Mouse (Mus musculus) stomach, embryonic 16.5 days (tissue): ENCODE results near the gene Ptprr. TPM values are rescaled to one million over a fixed set of nuclear protein-coding genes. Genes with fewer than 3 reads are reported as not detected.

ENCODE experiments used
- ATAC-seq: fragments of 200-750 bp; cut with Nextera tagmentation; 2 replicates; pipeline ENCODE4 v1.8.0; 2017; ENCODE audit warnings: moderate number of reproducible peaks, moderate TSS enrichment; ENCODE audit not compliant: insufficient read depth, low FRiP score
- H3K27ac ChIP-seq: fragments of 300-500 bp; sonication (generic); 2 replicates; pipeline ENCODE4 v1.5.1; 2014; ENCODE audit warnings: low read length
- H3K27me3 ChIP-seq: fragments of 300-500 bp; sonication (generic); 2 replicates; pipeline ENCODE4 v1.6.1; 2014; ENCODE audit warnings: low read length, control low read depth, mixed read lengths; ENCODE audit not compliant: control insufficient read depth, insufficient read depth
- H3K36me3 ChIP-seq: fragments of 300-500 bp; sonication (generic); 2 replicates; pipeline ENCODE4 v1.6.1; 2014; ENCODE audit warnings: low read length; ENCODE audit not compliant: control insufficient read depth, insufficient read depth
- H3K4me1 ChIP-seq: fragments of 300-500 bp; sonication (generic); 2 replicates; pipeline ENCODE4 v1.6.1; 2014; ENCODE audit warnings: low read length, control low read depth, mixed read lengths; ENCODE audit not compliant: control insufficient read depth, insufficient read depth
- H3K4me2 ChIP-seq: fragments of 300-500 bp; sonication (generic); 2 replicates; pipeline ENCODE4 v1.6.1; 2014; ENCODE audit warnings: low read depth, low read length, mixed read lengths
- H3K4me3 ChIP-seq: fragments of 300-500 bp; sonication (generic); replicated peaks from 2 replicates; pipeline ENCODE4 v1.5.1; 2014; ENCODE audit warnings: mild to moderate bottlenecking, low read length
- H3K9ac ChIP-seq: fragments of 300-500 bp; sonication (generic); 2 replicates; pipeline ENCODE4 v1.6.1; 2014; ENCODE audit warnings: low read length
- H3K9me3 ChIP-seq: fragments of 300-500 bp; sonication (generic); replicated peaks from 2 replicates; pipeline ENCODE4 v1.6.1; 2016; ENCODE audit warnings: low read length, control low read depth; ENCODE audit not compliant: control insufficient read depth
- WGBS: fragments of 180-500 bp; shearing (Covaris S2); extraction: QIAGEN DNeasy Blood & Tissue Kit; methylation state at CpG from one replicate; pipeline ENCODE4 v1.1.7; 2014; 5-methylcytosine and 5-hydroxymethylcytosine counted together
- polyA plus RNA-seq: library from polyadenylated mRNA; unstranded; fragments of >200 nt; fragmentation: Nextera tagmentation; extraction: Ambion mirVana; gene quantifications from 2 replicates; pipeline ENCODE4 v1.2.1, GENCODE M21; 2015

The Ptprr gene
- polyA plus RNA-seq: 2.3 and 2.8 TPM in 2 replicates

DNA sequence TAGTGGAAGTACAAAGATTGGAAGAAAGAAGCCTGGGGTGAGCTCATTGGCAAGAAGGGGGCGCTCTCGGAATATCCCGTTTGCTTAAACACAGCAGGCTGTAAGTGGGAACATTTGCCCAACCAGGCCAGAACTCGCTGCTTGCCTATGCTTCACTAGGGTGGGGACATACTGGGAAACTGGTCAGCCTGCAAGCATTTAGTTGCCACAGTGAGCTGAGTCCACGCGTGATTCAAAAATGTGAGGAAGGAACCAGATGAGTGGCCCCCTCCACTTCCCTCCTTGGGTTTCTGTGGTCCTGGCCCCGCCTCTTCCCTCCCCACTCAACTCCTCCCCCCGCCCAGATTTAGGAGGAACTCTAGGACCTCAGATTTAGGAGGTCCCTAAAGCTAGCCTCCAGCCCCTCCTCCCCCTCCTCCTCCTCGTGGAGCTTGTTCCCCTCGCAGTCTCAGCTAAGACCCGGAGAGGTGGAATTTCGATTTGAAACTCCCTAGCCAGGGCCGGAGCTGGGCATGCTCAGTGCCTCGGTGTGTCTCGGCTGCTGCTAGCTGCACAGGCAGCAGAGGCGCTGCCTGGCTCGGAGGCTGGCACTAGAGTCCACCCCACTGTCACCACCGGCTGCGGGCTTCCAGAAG is at the start of gene Ptprr:
Gene Ptprr (plus strand): TSS at position 369 of the 635 bp plus-strand sequence.
- peak; percentile 79 for ATAC-seq
- Histone ChIP-seq H3K4me1 (peaks cover 17% of the 10 kb centered on the region), H3K9me3 (no peaks in the 10 kb centered on the region), H3K27me3 (no peaks in the 10 kb centered on the region; the same call in 1 of the 2 replicates), H3K9ac (no peak within 1 kb of the TSS; the same call in 1 of the 2 replicates), H3K36me3 (no peaks in the 10 kb centered on the region), H3K4me2 (peak within 1 kb of the TSS; percentile 55), H3K4me3 (peak within 1 kb of the TSS; percentile 37), H3K27ac (no peak within 1 kb of the TSS)
- WGBS: 0% methylated on average over 19 of the region's 19 CpGs

DNA sequence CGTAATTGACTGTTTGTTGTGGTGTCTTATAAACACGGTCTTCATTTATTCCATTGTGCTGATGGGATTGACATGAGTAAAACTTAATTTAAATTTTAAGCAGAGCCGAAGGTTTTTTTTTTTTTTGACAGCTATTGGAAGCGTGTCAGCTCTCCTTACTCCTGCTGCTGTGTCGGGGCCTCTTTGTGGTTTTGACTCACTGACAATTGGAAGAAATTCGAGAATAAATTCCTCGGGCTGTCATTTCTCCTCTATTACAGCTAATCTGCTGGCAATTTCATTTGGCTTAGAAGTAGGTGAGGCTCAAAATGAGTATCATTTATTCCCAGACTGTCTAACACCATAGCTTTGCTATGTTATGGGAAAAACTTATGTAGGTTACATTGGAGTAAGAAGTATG is 41.7 kb upstream of the Ptprr start:
- Histone ChIP-seq H3K4me1 (no peaks in the 10 kb centered on the region), H3K4me2 (no peak overlapping the region), H3K4me3 (no peak overlapping the region), H3K27ac (no peak overlapping the region), H3K9ac (no peak overlapping the region), H3K9me3 (no peaks in the 10 kb centered on the region), H3K36me3 (no peaks in the 10 kb centered on the region), H3K27me3 (no peaks in the 10 kb centered on the region)
- no peak for ATAC-seq
- WGBS: 78% methylated on average over 7 of the region's 7 CpGs

DNA sequence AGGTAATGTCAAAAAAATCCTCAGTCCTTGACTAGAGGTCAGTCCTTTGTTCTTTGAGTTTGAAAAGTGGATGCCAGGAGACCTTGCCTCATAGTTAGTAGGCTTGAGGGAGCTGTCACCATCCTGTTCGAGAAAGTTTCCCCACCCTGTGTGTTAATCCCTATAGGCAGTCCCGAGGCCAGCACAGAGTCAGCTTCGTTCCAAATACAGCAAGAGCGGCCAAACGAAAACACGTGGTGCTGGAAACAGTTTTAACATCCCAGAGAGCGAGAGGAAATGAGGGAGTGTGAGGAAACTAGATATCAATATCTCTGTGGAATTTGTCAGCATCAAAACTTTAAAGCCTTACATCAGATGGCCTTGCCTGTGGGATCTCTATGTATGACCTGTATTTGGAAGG is 39.0 kb upstream of the Ptprr start:
- Histone ChIP-seq H3K27me3 (no peaks in the 10 kb centered on the region), H3K4me3 (no peak overlapping the region), H3K4me2 (no peak overlapping the region), H3K4me1 (no peaks in the 10 kb centered on the region), H3K27ac (no peak overlapping the region), H3K9ac (no peak overlapping the region), H3K9me3 (no peaks in the 10 kb centered on the region), H3K36me3 (no peaks in the 10 kb centered on the region)
- WGBS: 48% methylated on average over 7 of the region's 7 CpGs
- ATAC-seq: no peak

DNA sequence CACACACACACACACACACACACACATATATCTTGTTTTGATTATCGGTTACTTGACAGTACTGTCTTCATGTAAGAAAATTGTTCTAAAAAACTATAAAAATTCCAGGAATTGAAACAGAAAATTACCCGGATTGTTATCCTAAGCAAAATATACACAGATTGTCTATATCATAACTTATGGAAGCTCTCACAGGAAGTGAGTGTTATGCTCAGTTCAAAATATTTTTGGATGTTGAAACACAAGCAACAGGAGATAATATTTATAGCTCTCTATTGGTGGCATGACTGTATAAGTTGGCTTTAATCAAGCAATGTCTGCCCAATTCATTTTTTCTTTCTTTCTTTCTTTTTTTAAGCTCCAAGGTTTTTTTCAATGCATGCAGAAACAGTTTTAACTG is 38.0 kb upstream of the Ptprr start:
- Histone ChIP-seq H3K4me1 (no peaks in the 10 kb centered on the region), H3K27me3 (no peaks in the 10 kb centered on the region), H3K36me3 (no peaks in the 10 kb centered on the region), H3K9ac (no peak overlapping the region), H3K4me2 (no peak overlapping the region), H3K27ac (no peak overlapping the region), H3K4me3 (no peak overlapping the region), H3K9me3 (no peaks in the 10 kb centered on the region)
- WGBS: 60% methylated on average over 2 of the region's 2 CpGs
- ATAC-seq: no peak

DNA sequence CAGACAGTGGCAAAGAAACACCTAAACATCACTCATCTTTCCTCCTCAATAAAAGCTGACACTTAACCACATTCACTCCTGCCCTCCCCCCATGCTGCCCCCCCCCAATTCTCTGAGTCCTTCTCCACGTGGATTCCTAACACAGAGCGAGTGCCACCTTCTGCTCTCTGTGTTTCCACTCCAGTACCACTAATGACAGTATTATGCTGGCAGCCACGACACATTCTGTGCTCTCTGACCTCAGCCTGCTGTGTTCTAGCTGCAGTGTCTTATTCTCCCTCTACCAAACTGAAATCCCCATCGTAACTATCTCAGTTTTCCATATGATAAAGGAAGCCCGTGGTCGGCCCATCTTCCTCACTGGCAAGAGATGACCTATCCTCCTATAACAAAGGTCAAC is 33.7 kb upstream of the Ptprr start:
- H3K27ac ChIP-seq: no peak overlapping the region
- H3K27me3 ChIP-seq: no peaks in the 10 kb centered on the region
- no peak for ATAC-seq
- H3K9me3 ChIP-seq: no peaks in the 10 kb centered on the region
- H3K4me2 ChIP-seq: no peak overlapping the region
- H3K9ac ChIP-seq: no peak overlapping the region
- H3K4me3 ChIP-seq: no peak overlapping the region
- H3K4me1 ChIP-seq: no peaks in the 10 kb centered on the region
- WGBS: 63% methylated on average over 6 of the region's 6 CpGs
- H3K36me3 ChIP-seq: no peaks in the 10 kb centered on the region

DNA sequence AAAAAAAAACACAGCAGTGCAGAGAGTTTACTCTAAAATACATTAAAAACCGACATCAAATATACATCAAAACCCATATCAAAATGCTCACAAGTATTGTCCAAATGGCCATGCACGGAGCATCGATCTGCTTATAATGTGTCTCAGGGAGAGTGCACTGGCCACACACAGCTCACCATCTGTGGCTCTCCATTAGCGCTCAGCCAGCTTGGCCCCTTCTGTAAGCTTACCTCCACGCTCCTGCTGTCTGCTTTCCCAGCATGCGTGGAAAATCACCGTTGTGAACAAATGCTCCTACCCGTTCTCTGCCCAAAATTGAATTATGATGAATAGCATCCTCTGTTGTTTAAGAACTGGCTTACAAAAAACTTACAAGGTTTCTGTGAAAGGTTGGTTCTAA is 16.2 kb upstream of the Ptprr start:
- Histone ChIP-seq H3K4me2 (no peak overlapping the region), H3K36me3 (no peaks in the 10 kb centered on the region), H3K27ac (no peak overlapping the region), H3K27me3 (no peaks in the 10 kb centered on the region), H3K4me3 (no peak overlapping the region), H3K9ac (no peak overlapping the region), H3K4me1 (0 out of 2 replicates have a peak, but pooled peaks cover 2% of the 10 kb centered on the region), H3K9me3 (no peaks in the 10 kb centered on the region)
- no peak for ATAC-seq
- 61% methylated on average over 8 of the region's 8 CpGs for WGBS

DNA sequence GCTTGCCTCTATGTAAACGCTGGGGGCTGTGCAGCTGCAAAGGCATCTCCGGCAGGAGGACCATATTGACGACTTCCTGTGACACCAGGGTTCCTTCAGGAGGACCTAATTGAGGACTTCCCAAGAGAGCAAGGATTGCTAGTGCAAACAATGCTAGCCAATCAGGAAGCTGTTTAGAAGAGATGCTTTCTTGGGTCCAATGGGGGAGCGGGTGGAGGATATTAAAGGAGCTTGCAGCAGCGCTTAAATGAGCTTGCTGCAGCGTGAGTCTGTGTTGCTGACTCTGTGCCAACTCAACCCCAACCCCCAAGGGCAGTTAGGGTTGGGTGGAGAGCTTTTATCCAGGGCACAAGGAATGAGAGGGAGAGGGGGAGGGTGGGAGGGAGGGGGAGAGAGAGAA is 11.3 kb upstream of the Ptprr start:
- Histone ChIP-seq H3K9ac (no peak overlapping the region), H3K27me3 (no peaks in the 10 kb centered on the region), H3K4me3 (no peak overlapping the region), H3K4me2 (no peak overlapping the region), H3K4me1 (0 out of 2 replicates have a peak, but pooled peaks cover 2% of the 10 kb centered on the region), H3K27ac (no peak overlapping the region), H3K36me3 (no peaks in the 10 kb centered on the region), H3K9me3 (no peaks in the 10 kb centered on the region)
- ATAC-seq: no peak
- 34% methylated on average over 6 of the region's 6 CpGs for WGBS

DNA sequence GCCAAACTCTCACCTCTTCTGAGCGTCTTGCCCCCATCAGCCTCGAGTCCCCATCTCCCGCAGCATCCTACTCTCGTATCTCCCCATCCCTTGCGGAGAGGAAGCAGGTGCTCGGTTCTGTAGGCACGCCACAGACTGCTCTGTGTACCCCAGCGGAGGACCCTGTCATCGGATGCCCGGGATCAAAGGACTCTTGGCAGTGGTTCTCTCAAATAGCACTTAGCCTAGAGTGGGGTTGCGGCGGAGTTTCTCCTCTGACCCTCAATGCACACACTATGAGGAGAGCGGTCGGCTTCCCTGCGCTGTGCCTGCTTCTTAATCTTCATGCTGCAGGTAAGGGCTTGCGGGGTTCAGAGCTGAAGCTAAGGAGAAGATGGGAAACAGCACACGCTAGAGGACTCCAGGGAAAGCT is 473 bp downstream of the Ptprr start:
- Histone ChIP-seq H3K4me3 (peak overlapping the region; percentile 37), H3K9me3 (no peaks in the 10 kb centered on the region), H3K27ac (no peak overlapping the region), H3K9ac (no peak overlapping the region), H3K36me3 (no peaks in the 10 kb centered on the region), H3K4me1 (peaks cover 17% of the 10 kb centered on the region), H3K27me3 (no peaks in the 10 kb centered on the region; the same call in 1 of the 2 replicates), H3K4me2 (peak overlapping the region; percentile 55)
- under 1% methylated on average over 17 of the region's 17 CpGs for WGBS
- ATAC-seq: peak; percentile 29; the same call in 1 of the 2 replicates

DNA sequence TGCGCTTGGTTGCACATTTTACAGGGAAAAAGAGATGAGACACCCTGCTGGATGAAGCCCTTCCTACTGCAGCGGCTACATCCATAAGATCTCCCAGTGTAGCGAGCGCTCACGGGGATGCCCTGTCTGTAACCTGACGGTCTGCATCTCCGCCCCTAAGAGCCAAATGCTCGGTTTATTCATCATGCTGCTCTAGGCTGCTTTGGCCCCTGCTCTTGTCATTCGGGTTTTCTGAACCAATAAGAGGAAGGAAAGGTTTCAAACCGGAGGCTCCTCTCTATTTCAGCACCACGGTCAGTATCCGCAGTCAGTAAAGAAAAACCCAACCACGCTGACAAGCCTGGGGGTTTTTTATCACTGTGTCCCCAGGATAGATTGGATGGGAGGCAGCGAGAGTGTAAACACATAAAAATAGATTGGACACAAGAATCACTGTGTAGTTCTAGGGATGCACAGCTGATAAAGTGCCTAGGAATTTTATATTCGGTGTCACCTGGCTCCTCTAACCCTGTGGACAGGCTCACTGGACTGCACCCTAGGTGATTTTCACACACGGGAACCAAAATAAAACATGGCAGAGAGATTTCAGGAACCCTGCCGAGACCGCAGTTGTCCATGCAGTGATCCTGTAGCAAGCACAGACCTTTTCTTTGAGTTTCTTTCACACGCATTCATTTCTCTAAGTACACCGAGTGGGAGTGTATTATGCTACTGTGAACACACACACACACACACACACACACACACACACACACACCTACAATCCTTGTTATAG is 1.3 kb downstream of the Ptprr start:
- no peak overlapping the region for H3K27ac ChIP-seq
- H3K4me3 ChIP-seq: no peak overlapping the region
- H3K9me3 ChIP-seq: no peaks in the 10 kb centered on the region
- 10% methylated on average over 20 of the region's 20 CpGs for WGBS
- peaks cover 17% of the 10 kb centered on the region for H3K4me1 ChIP-seq
- no peaks in the 10 kb centered on the region for H3K36me3 ChIP-seq
- H3K9ac ChIP-seq: no peak overlapping the region
- ATAC-seq: no peak
- no peak overlapping the region; the same call in 1 of the 2 replicates for H3K4me2 ChIP-seq
- no peaks in the 10 kb centered on the region; the same call in 1 of the 2 replicates for H3K27me3 ChIP-seq
